Mouse (Mus musculus): ENCODE data around the gene Ube2q2.

- no peak for TF ChIP-seq GATA1 (IDR thresholded peaks at IDR 0.05; ENCODE audit: borderline replicate concordance, low read length)
- no peak for TF ChIP-seq FLI1 (IDR thresholded peaks at IDR 0.05; ENCODE audit: low read length)
Observed at GRCm38 (mm10) chr9:55229010-55229409, 80.4 kb downstream of the Ube2q2 start.

Measured in megakaryocyte, embryonic 14.5 days (primary cell).